Mouse (Mus musculus) skeletal muscle tissue, adult 2 months (tissue): ENCODE measurements around the gene Zfp330.

Experiments
- DNase-seq: peaks from one replicate; pipeline ENCODE4 v3.0.0-alpha.2; 2012; ENCODE audit warnings: low read depth, low spot score

Zfp330 gene

DNA sequence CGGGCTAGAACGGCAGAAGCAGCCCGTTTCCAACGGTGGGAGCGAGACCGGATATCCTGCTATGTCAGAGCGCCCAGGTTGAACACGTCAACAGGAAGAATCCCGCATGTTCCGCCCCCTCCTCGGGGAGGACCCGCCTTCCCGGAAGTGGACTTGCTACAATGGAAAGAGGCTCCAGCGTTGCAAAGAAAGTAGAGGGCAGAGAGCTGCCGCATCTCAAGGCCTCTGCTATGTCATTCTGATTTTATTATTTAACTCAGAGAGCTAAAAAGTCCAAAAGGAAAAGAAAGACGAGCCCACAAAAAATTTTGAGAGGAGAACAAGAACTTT, at the start of gene Zfp330:
Gene Zfp330 (minus strand): TSS at position 68 of the 330 bp plus-strand sequence.
- peak; percentile 82 for DNase-seq

DNA sequence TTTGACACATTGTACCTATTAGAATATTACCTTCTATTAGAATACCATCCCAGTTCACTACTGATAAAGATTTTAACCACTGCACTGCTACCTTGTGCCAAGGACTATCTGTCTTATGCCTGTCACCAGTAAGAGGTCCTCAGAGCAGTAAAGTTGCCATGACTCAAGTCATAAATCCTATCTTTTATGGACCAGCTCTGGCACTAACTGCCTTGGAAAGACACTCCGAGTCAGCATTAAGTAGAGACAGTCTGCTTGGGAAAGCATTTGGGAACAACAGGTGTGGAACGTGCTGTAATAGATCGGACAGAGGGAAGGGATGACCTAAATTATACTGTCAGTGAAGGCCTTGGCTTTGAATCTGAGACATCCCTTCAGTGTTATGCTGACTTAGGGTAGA, 4.0 kb upstream of the Zfp330 start:
- no peak for DNase-seq

DNA sequence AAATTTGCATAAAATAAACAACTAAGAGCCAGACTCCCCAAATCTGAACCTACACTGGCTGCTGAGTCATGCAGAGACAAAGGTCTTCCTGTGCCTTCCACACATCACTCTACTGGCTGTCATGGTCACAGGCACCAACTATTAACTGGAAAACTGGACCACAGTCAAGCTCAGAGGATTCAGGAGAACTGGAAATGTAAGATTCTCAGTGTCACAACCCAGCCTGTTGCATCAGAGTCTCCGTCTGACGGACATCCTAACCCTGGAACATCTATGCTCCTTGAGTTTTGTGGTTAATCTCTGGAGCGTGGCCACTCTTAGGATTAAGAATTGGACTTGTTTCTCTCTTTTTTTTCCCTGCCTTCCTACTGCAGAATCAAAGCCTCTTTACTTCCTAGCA, 3.4 kb upstream of the Zfp330 start:
- DNase-seq: no peak

DNA sequence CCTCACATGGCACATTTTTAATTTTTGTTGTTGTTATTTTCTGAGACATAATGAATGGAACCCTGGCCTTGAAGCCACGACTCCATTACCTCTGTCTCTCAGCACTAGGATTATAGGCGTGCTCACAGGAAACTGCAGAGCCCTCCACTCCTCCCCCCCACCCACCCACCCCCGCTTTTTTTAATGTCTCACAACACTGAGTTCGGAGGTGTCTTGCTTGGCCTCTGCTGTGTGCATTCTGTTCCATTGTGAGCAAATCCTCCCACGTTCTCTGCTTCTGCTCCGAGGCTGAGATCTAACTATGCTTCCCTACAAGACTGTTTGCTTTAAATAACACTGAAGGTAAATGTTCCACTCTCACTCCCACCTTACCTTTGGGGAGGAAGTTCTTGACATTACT, 522 bp upstream of the Zfp330 start:
- no peak for DNase-seq

DNA sequence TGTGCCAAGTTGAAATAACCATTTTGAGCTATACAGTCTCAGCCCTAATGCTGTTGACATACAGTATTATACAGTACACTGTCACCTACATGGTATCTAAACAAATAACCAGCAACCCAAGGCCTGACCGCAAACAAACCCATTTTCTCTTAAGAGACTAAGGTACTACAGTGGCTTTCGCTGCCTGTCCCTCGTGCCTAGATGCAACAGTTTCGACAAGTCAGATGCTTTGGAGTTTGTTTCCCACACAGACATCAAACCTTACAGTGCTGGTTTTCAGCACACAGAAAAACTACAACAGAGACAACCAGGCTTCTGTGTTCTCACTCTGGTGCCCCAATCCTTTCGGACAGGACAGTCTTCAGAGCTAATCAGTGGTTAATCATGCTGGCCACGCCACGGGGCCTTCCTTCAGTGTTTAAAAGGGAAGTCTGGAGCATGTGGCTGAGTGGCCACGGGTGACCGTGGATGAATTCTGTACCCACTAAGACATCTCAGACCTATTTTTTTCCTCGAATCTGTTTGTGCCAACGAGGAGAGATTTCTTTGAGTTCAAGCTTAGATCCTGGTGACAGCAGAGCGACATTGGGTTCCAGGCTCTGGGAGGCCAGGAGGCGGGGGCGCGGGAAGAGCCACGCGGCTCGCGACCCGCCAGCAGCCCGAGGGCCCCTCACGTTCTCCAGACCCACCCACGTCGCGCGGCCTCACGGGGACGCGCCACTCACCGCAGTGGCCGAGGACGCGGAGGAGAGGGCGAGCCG, 448 bp downstream of the Zfp330 start:
- peak; percentile 1 for DNase-seq

DNA sequence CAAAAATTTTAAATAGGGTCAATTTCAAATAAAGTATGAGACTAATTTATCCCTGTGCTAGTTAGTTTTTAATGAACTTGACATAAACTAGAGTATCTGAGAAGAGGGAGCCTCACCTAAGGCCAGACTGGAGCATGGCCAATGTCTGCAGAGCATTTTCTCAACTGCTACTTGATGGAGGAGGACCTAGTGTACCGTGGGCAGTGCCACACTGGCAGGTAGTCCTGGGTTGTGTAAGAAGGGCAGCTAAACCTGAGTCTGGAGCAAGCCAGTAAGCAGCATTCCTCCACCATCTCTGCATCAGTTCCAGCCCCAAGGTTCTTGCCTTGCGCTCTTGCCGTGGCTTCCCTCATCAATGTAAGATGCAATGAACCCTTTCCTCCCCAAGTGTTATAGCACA, 3.1 kb downstream of the Zfp330 start:
- no peak for DNase-seq

DNA sequence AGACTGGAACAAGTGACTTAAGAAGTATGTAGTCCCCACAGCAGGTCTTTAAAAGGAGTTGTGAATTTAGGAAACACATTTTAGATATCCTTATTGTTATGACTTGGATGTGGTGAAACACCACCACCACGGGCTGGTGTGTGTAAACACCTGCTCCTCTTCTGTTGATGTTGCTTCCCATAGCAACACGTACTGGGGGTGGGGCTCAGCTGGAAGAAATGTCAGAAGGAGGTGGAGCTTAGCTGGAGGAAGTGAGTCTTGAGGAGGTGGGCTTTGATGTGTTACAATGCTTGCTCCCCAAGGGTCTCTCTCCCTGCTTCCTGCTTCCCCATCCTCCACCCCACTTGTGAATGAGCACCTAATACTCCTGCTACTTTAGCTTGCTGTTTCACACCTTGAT, 14.9 kb downstream of the Zfp330 start:
- DNase-seq: no peak

DNA sequence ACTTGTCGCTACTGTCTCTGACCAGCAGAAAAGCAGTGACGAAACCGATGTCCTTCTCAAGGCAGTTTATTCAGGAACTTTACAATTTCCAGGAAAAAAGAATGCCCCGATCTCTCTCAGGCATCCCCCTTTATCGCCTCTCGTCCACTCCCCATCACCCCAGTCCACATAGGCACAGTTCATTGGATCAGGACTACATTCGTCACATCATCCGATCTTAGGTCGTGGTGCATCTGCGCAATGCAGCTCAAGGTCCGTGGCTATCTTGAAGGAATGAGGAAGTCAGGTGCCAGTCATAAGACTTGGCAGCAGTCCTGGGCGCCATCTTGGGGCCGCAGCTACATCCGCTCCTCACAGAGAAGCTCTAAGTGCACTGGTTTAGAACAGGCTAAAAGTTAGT, 19.0 kb downstream of the Zfp330 start:
- no peak for DNase-seq

DNA sequence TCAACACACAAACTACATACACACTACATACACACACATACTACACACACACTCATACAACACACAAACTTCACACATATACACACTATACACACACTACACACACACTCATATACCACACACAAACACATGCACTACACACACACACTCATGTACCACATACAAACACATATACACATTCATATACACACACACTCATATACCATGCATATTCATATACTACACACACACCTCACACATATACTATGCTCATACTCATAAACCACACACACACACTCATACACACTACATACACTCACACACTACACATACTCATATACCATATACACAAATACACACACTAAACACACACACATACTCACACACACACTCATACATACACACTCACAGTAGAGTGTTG, 27.3 kb downstream of the Zfp330 start:
- DNase-seq: no peak

DNA sequence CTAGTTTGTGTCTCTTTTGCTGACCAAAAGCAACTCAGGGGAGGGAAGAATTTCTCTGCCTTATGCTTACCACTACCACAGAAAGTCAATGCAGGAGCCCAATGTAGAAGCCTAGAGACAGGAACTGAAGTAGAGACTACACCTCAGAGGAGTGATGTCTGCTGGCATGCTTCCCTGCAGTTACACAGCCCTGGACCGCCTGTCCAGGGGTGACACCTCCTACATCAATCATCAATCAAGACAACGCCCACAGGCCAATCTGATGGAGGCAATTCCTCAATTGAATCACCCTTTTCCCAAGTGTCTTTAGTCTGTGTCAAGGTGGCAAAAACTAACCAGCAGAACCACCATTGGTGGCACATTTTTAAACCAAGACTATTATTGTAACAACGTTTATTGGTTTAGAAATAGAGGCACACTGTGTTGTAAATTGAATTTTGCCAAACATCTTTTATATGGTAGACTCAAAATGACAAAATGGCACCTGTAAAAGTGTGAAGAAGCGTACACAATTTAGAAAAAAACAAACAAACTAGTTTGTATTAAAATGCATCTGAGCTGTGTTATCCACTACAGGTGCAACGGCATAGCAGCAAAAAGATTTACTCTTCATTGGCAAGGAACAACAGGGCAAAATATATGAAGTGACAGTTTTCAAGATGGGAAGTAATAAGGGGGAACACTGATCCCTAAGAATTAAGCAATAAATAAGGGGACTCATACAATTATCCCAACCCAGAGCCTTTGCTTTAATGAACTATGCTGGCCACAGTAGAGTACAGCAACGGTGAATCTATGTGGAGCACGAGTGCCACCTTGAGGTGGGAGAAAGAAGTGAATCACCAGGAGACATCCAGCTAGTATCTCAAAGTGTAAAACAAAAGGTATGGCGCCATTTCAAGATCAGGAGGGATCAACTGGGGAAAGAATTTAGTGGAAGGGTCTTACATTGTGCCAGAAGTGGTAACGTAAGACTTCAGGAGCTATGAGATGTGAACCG, 29.8 kb downstream of the Zfp330 start:
- DNase-seq: peak; percentile 15
